Mouse (Mus musculus): Measurements from ENCODE around the gene Tes. TPM values are rescaled to one million over a fixed set of nuclear protein-coding genes. Genes with fewer than 3 reads are reported as not detected.
A peak's percentile ranks its signal among the peaks of the same experiment; 100 is the strongest.
"Not testable (repeated sequence)": the region's sequence is repeated elsewhere in the genome, so short reads cannot be mapped to it uniquely, and the experiment has no call there.

Gene Tes
- polyA plus RNA-seq, 1 experiment from 2014 or later, result 21.7 TPM

DNA sequence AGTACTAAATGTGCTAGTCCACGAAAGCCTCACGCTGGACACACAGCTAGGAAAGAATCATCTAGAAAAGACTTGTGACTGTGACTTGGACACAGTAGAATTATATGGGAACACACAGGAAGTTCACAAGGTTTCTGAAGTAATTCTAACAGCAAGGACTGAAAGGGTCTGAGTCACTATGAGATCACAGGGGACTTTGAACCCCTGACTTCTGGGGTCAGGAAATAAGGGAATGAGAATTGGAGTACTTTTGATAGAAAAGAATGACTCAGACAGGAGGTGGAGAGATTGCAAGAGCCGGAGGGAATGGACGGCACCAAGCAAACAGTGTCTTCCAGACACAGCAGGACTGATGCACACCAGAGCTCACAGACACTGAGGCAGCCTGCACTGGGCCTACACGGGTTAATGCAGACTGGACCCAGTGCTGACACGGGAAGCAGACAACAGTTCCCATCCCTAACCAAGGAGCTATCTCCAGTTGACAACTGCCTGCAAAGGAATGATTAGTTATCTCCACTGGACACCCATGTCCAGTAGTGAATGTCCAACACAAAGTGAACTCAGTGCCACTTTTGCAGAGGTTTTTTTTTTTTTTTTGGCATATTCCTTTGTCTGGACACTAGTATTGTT lies 11.8 kb upstream of the Tes start:
- Histone ChIP-seq H3K4me2 (no peak overlapping the region), H3K9ac (ENCODE audit: low read depth, low read length) (no peak overlapping the region), H3K27ac (ENCODE audit: low read depth, low read length) (no peak overlapping the region), H3K4me1 (ENCODE audit: control insufficient read depth, insufficient read depth, low read length) (no peaks in the 10 kb centered on the region), H3K36me3 (ENCODE audit: control insufficient read depth, insufficient read depth, low read length) (no peaks in the 10 kb centered on the region), H3K4me3 (ENCODE audit: low read depth, low read length) (no peak overlapping the region), H3K9me3 (replicated peaks; ENCODE audit: control insufficient read depth, low read length) (no peaks in the 10 kb centered on the region), H3K27me3 (ENCODE audit: control insufficient read depth, insufficient read depth, low read length) (peaks cover 8% of the 10 kb centered on the region)
- no peak for ATAC-seq (replicated peaks; ENCODE audit: insufficient number of reproducible peaks, low FRiP score, low TSS enrichment)
- 53% methylated on average over 6 of the region's 6 CpGs for WGBS (ENCODE audit: insufficient replicate concordance)

DNA sequence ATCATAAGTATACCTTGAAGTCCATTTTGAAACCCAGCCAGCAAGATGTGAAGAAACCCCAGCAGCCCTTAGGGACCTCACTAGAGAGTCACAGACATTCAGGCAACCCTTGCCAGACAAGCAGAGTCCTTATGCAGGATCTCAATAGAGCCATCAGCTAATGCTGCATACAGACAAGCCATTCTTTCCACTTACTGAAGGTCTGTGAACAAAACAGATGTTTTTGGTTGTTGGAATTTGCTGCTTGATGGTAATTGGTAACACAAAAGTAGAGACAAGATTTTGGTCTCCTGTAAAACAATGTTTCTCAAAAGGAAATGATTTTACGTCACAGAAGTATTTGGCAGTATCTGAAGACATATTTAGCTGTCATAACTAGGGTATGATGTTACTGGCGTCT lies 10.2 kb upstream of the Tes start:
- H3K27ac ChIP-seq (ENCODE audit: low read depth, low read length), result no peak overlapping the region
- no peak overlapping the region for H3K4me2 ChIP-seq
- no peak overlapping the region for H3K9ac ChIP-seq (ENCODE audit: low read depth, low read length)
- H3K9me3 ChIP-seq (replicated peaks; ENCODE audit: control insufficient read depth, low read length), result no peaks in the 10 kb centered on the region
- 83% methylated on average over 2 of the region's 2 CpGs for WGBS (ENCODE audit: insufficient replicate concordance)
- H3K4me1 ChIP-seq (ENCODE audit: control insufficient read depth, insufficient read depth, low read length), result no peaks in the 10 kb centered on the region
- no peak overlapping the region for H3K4me3 ChIP-seq (ENCODE audit: low read depth, low read length)
- H3K36me3 ChIP-seq (ENCODE audit: control insufficient read depth, insufficient read depth, low read length), result no peaks in the 10 kb centered on the region
- no peak for ATAC-seq (replicated peaks; ENCODE audit: insufficient number of reproducible peaks, low FRiP score, low TSS enrichment)
- H3K27me3 ChIP-seq (ENCODE audit: control insufficient read depth, insufficient read depth, low read length), result peaks cover 8% of the 10 kb centered on the region

DNA sequence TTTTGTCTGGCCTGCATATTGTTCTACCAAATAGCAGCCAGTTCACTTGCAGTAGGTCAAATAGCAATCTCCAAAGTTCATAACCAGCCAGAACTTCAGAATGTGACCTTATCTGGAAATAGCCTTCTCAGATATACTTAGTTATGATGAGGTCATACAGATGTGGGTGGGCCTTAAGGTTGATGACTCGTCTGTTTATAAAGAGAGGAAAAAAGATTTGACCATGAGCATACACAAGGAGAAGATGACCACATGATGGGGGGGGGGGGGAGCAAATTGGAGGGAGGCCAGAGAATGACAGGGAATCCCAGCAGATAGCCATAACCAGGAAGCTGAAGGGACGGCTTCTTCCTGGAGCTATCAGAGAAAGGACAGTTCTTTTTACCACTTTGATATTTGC lies 9.3 kb upstream of the Tes start:
- H3K9me3 ChIP-seq (replicated peaks; ENCODE audit: control insufficient read depth, low read length), result no peaks in the 10 kb centered on the region
- H3K27me3 ChIP-seq (ENCODE audit: control insufficient read depth, insufficient read depth, low read length), result peaks cover 17% of the 10 kb centered on the region
- no peak for ATAC-seq (replicated peaks; ENCODE audit: insufficient number of reproducible peaks, low FRiP score, low TSS enrichment)
- H3K4me1 ChIP-seq (ENCODE audit: control insufficient read depth, insufficient read depth, low read length), result no peaks in the 10 kb centered on the region
- WGBS (ENCODE audit: insufficient replicate concordance), result 48% methylated on average over 2 of the region's 2 CpGs
- H3K4me3 ChIP-seq (ENCODE audit: low read depth, low read length), result no peak overlapping the region
- no peaks in the 10 kb centered on the region for H3K36me3 ChIP-seq (ENCODE audit: control insufficient read depth, insufficient read depth, low read length)
- no peak overlapping the region for H3K27ac ChIP-seq (ENCODE audit: low read depth, low read length)
- H3K9ac ChIP-seq (ENCODE audit: low read depth, low read length), result no peak overlapping the region
- no peak overlapping the region for H3K4me2 ChIP-seq

DNA sequence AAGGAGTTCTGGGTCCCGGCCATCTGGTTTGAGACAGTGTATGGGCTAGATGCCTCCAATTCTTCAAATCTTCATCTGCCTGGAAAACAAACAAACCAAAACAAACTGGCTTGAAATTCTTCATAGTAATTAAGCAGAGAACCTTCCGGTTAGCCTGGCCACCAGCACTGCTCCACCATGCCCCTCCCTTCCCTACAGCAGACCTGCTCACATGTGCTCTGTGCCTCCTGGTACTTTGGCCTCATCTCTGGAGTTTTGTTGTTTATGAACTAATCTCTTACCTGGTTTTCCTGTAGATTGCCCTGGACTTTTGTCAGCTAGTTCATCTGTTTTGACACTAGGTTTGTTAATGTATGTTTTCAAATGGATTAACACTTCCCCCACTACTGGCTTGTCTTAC lies 5.4 kb upstream of the Tes start:
- whole genome bisulfite sequencing (ENCODE audit: insufficient replicate concordance), result 80% methylated on average over 2 of the region's 2 CpGs
- H3K27ac ChIP-seq (ENCODE audit: low read depth, low read length), result no peak overlapping the region
- H3K4me1 ChIP-seq (ENCODE audit: control insufficient read depth, insufficient read depth, low read length), result no peaks in the 10 kb centered on the region

DNA sequence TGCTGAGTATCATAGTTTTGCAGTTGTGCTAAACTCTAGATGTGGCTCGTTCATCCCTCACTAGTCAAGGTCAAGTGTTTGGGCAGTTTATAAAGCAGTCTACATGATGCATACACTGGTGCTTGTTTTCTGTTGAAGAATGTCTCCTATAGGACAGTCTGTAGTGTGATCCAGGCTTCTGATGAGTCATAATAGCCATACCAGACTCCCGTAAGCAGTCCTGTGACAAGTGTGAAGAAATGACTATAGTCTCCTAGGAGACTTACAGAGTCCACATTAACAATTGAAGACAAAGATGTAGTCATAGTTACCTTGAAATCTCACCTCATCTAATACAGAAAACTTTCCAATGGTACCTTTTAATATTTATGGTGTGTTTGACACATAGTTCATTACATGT lies 4.8 kb upstream of the Tes start:
- Histone ChIP-seq H3K4me1 (ENCODE audit: control insufficient read depth, insufficient read depth, low read length) (no peaks in the 10 kb centered on the region), H3K27ac (ENCODE audit: low read depth, low read length) (no peak overlapping the region), H3K4me2 (no peak overlapping the region), H3K9me3 (replicated peaks; ENCODE audit: control insufficient read depth, low read length) (no peaks in the 10 kb centered on the region), H3K9ac (ENCODE audit: low read depth, low read length) (no peak overlapping the region), H3K4me3 (ENCODE audit: low read depth, low read length) (no peak overlapping the region), H3K27me3 (ENCODE audit: control insufficient read depth, insufficient read depth, low read length) (peaks cover 41% of the 10 kb centered on the region), H3K36me3 (ENCODE audit: control insufficient read depth, insufficient read depth, low read length) (no peaks in the 10 kb centered on the region)
- WGBS (ENCODE audit: insufficient replicate concordance), result 73% methylated on average over 2 of the region's 2 CpGs
- ATAC-seq (replicated peaks; ENCODE audit: insufficient number of reproducible peaks, low FRiP score, low TSS enrichment), result no peak

More for the DNA sequence above, 5.4 kb upstream of the Tes start:
- Histone ChIP-seq H3K9me3 (replicated peaks; ENCODE audit: control insufficient read depth, low read length) (no peaks in the 10 kb centered on the region), H3K36me3 (ENCODE audit: control insufficient read depth, insufficient read depth, low read length) (no peaks in the 10 kb centered on the region), H3K27me3 (ENCODE audit: control insufficient read depth, insufficient read depth, low read length) (peaks cover 35% of the 10 kb centered on the region), H3K4me3 (ENCODE audit: low read depth, low read length) (no peak overlapping the region), H3K4me2 (no peak overlapping the region), H3K9ac (ENCODE audit: low read depth, low read length) (no peak overlapping the region)
- no peak for ATAC-seq (replicated peaks; ENCODE audit: insufficient number of reproducible peaks, low FRiP score, low TSS enrichment)

DNA sequence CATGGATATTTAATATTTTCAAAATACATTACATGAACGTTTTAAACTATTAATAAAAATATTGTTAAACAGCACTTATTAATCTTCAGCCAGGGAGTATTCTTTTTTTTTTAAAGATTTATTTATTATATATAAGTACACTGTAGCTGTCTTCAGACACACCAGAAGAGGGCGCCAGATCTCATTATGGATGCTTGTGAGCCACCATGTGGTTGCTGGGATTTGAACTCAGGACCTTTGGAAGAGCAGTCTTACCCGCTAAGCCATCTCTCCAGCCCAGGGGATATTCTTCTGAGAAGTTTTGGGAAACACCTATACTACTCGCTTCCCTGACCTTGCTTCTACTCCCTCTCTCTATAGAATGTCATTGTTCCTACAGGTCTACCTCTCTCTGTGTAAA lies 3.1 kb upstream of the Tes start:
- H3K4me2 ChIP-seq; H3K27ac ChIP-seq (ENCODE audit: low read depth, low read length); ATAC-seq (replicated peaks; ENCODE audit: insufficient number of reproducible peaks, low FRiP score, low TSS enrichment); H3K36me3 ChIP-seq (ENCODE audit: control insufficient read depth, insufficient read depth, low read length); H3K9me3 ChIP-seq (replicated peaks; ENCODE audit: control insufficient read depth, low read length); H3K9ac ChIP-seq (ENCODE audit: low read depth, low read length); H3K4me3 ChIP-seq (ENCODE audit: low read depth, low read length); H3K4me1 ChIP-seq (ENCODE audit: control insufficient read depth, insufficient read depth, low read length): not testable (repeated sequence)
- peaks cover 48% of the 10 kb centered on the region for H3K27me3 ChIP-seq (ENCODE audit: control insufficient read depth, insufficient read depth, low read length)
- 76% methylated on average over 4 of the region's 4 CpGs for WGBS (ENCODE audit: insufficient replicate concordance)

DNA sequence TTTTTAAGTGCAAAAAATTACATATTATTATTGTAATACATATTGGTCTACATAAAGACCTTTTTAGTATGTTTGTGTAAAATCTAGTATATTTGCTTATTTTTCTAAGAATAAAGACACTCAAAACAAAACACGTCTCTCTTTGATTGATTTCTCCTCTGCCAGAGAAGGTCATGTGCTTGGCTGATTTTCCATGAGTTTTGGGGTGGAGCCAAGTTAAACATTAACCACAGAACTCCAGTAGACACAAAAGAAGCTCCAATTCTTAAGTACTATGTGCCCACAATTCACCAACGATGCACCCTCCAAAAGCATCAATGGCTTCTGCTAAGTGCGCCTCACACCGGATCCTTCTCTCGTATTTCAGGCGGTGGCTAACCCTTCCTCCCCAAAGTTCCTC lies 2.6 kb upstream of the Tes start:
- H3K9ac ChIP-seq (ENCODE audit: low read depth, low read length), result no peak overlapping the region
- no peak overlapping the region for H3K27ac ChIP-seq (ENCODE audit: low read depth, low read length)
- no peaks in the 10 kb centered on the region for H3K9me3 ChIP-seq (replicated peaks; ENCODE audit: control insufficient read depth, low read length)
- H3K4me1 ChIP-seq (ENCODE audit: control insufficient read depth, insufficient read depth, low read length), result no peaks in the 10 kb centered on the region
- H3K36me3 ChIP-seq (ENCODE audit: control insufficient read depth, insufficient read depth, low read length), result no peaks in the 10 kb centered on the region
- 80% methylated on average over 6 of the region's 6 CpGs for WGBS (ENCODE audit: insufficient replicate concordance)
- no peak overlapping the region for H3K4me2 ChIP-seq
- no peak overlapping the region for H3K4me3 ChIP-seq (ENCODE audit: low read depth, low read length)
- ATAC-seq (replicated peaks; ENCODE audit: insufficient number of reproducible peaks, low FRiP score, low TSS enrichment), result no peak
- peaks cover 52% of the 10 kb centered on the region for H3K27me3 ChIP-seq (ENCODE audit: control insufficient read depth, insufficient read depth, low read length)

DNA sequence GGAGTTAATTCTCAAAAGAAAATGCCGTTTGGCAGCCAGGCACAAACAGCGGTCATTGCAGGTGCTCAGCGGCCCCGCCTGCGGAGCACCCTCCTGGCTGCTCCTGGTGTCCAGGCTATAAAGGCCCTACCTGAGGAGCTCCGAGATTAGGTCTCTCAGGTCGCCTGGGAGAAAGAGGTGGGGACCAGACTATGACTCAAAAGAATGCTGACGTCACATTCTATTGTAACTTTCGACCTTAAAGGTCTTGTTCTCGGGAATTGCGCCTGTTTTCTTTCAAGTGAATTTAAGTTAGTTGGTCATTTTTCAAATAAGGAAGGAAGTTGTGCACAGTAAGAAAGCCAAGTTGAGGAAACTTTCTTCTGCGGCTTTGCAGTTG lies 831 bp downstream of the Tes start:
- no peak; the same call in 1 of the 2 replicates for ATAC-seq (replicated peaks; ENCODE audit: insufficient number of reproducible peaks, low FRiP score, low TSS enrichment)
- Histone ChIP-seq H3K4me3 (ENCODE audit: low read depth, low read length) (peak overlapping the region; percentile 72), H3K27me3 (ENCODE audit: control insufficient read depth, insufficient read depth, low read length) (peaks cover 61% of the 10 kb centered on the region), H3K4me1 (ENCODE audit: control insufficient read depth, insufficient read depth, low read length) (no peaks in the 10 kb centered on the region), H3K4me2 (peak overlapping the region; percentile 99), H3K36me3 (ENCODE audit: control insufficient read depth, insufficient read depth, low read length) (no peaks in the 10 kb centered on the region), H3K27ac (ENCODE audit: low read depth, low read length) (no peak overlapping the region), H3K9me3 (replicated peaks; ENCODE audit: control insufficient read depth, low read length) (no peaks in the 10 kb centered on the region), H3K9ac (ENCODE audit: low read depth, low read length) (no peak overlapping the region)
- WGBS (ENCODE audit: insufficient replicate concordance), result 3% methylated on average over 12 of the region's 12 CpGs

DNA sequence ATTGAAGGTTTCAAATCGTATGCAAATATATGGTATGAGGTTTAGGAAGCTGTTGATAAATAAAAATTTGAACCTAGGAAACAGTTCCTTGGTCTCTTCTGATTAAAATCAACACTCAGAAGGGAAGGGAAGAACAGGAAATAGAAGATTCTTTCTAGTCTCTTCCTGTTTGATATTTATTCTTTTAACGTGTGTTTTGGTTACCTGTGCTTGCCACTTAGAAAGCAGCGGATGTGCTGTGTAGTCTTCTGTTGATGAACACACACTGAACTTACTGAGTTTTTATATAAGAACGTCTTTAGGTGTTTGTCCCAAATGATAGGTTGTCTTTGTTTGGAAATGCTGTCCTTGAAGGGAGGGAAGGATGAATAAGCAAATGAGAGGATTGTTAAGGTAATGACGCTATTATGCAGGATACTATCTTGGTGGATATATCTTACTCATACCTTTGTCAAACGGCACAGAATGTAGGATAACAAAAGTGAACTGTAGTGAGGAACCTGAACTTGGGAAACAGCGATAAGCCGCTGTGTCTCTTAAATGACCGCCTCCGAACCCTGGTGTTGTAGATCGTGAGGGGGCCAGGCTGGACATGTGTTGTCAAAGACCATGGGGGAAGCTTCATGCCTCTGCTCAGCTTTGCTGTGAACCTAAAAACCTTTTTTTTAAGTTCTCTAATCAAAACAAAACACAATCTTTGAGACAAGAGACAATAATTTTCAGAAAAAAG lies 1.4 kb downstream of the Tes start:
- ATAC-seq (replicated peaks; ENCODE audit: insufficient number of reproducible peaks, low FRiP score, low TSS enrichment), result no peak
- Histone ChIP-seq H3K27me3 (ENCODE audit: control insufficient read depth, insufficient read depth, low read length) (peaks cover 60% of the 10 kb centered on the region), H3K9ac (ENCODE audit: low read depth, low read length) (no peak overlapping the region)

More for the DNA sequence above, 1.4 kb downstream of the Tes start:
- Histone ChIP-seq H3K4me1 (ENCODE audit: control insufficient read depth, insufficient read depth, low read length) (no peaks in the 10 kb centered on the region), H3K27ac (ENCODE audit: low read depth, low read length) (no peak overlapping the region), H3K4me3 (ENCODE audit: low read depth, low read length) (peak overlapping the region; percentile 72), H3K4me2 (peak overlapping the region; percentile 99), H3K36me3 (ENCODE audit: control insufficient read depth, insufficient read depth, low read length) (no peaks in the 10 kb centered on the region), H3K9me3 (replicated peaks; ENCODE audit: control insufficient read depth, low read length) (no peaks in the 10 kb centered on the region)
- WGBS (ENCODE audit: insufficient replicate concordance), result 43% methylated on average over 11 of the region's 11 CpGs
